Mouse (Mus musculus) kidney, postnatal 36 days (tissue): Measurements from ENCODE around the gene Ramp1.

Source experiments
- DNase-seq, 2 experiments: peaks; one replicate each; pipeline ENCODE4 v3.0.0; 2021 to 2022; ENCODE audit warnings: mixed read lengths in 2 of 2

The Ramp1 gene

GRCm38 (mm10) chr1:91179533-91180173 lies at the start of gene Ramp1:
Ramp1 (plus strand) TSS chr1:91179822.
- DNase-seq = peak in 1 of 2 experiments; percentile 53

GRCm38 (mm10) chr1:91137036-91137435 lies 42.6 kb upstream of the Ramp1 start:
- no peak for DNase-seq

GRCm38 (mm10) chr1:91144813-91145212 lies 34.8 kb upstream of the Ramp1 start, which contains the start of gene Rbm44:
Rbm44 (plus strand) TSS chr1:91145089.
- DNase-seq = no peak

- no peak for DNase-seq
These were observed 28.1 kb upstream of the Ramp1 start for GRCm38 (mm10) chr1:91151509-91151908.

- no peak for DNase-seq
These were observed 12.8 kb upstream of the Ramp1 start for GRCm38 (mm10) chr1:91166798-91167197.

- no peak for DNase-seq
These were observed 10.5 kb upstream of the Ramp1 start for GRCm38 (mm10) chr1:91169157-91169556.

- no peak for DNase-seq
These were observed 4.8 kb upstream of the Ramp1 start for GRCm38 (mm10) chr1:91174796-91175195.

GRCm38 (mm10) chr1:91176026-91176425 lies 3.6 kb upstream of the Ramp1 start:
- no peak for DNase-seq

- DNase-seq = no peak
These were observed 2.8 kb upstream of the Ramp1 start for GRCm38 (mm10) chr1:91176871-91177270.

- DNase-seq = peak; percentile 51 to 82
These were observed 536 bp upstream of the Ramp1 start for GRCm38 (mm10) chr1:91179086-91179485.

GRCm38 (mm10) chr1:91180174-91180565 lies 548 bp downstream of the Ramp1 start:
- DNase-seq = no peak

GRCm38 (mm10) chr1:91180723-91181122 lies 1.1 kb downstream of the Ramp1 start:
- no peak for DNase-seq

- DNase-seq = peak; percentile 4 to 45
These were observed 1.6 kb downstream of the Ramp1 start for GRCm38 (mm10) chr1:91181261-91181660.

- DNase-seq = no peak
These were observed 2.3 kb downstream of the Ramp1 start for GRCm38 (mm10) chr1:91181784-91182450.

- no peak for DNase-seq
These were observed 3.7 kb downstream of the Ramp1 start for GRCm38 (mm10) chr1:91183305-91183704.

GRCm38 (mm10) chr1:91186677-91187076 lies 7.1 kb downstream of the Ramp1 start:
- DNase-seq = no peak

GRCm38 (mm10) chr1:91187315-91187714 lies 7.7 kb downstream of the Ramp1 start:
- DNase-seq = no peak

- DNase-seq = no peak
These were observed 8.4 kb downstream of the Ramp1 start for GRCm38 (mm10) chr1:91187786-91188640.

- no peak for DNase-seq
These were observed 9.3 kb downstream of the Ramp1 start for GRCm38 (mm10) chr1:91188851-91189460.

- DNase-seq = no peak
These were observed 12.6 kb downstream of the Ramp1 start for GRCm38 (mm10) chr1:91192184-91192583.

- DNase-seq = no peak
These were observed 13.6 kb downstream of the Ramp1 start for GRCm38 (mm10) chr1:91193242-91193641.

- DNase-seq = no peak
These were observed 14.1 kb downstream of the Ramp1 start for GRCm38 (mm10) chr1:91193680-91194079.

GRCm38 (mm10) chr1:91199793-91200192 lies 20.2 kb downstream of the Ramp1 start:
- DNase-seq = no peak
